Mouse (Mus musculus): ENCODE measurements around the gene Vars. TPM values are rescaled to one million over a fixed set of nuclear protein-coding genes. Genes with fewer than 3 reads are reported as not detected.

Vars gene
- polyA plus RNA-seq, 1 experiment: 261 TPM

- TF ChIP-seq CTCF (IDR thresholded peaks at IDR 0.05; ENCODE audit: control insufficient read depth, insufficient read depth, insufficient replicate concordance, low read depth, low read length) (no peak), POLR2A (IDR thresholded peaks at IDR 0.05; ENCODE audit: control insufficient read depth, low read depth, low read length) (no peak)
- Histone ChIP-seq H3K27ac (ENCODE audit: control insufficient read depth, insufficient read depth, low read depth, low read length) (no peak overlapping the region), H3K36me3 (ENCODE audit: control insufficient read depth, insufficient read depth, low read length) (peaks cover 3% of the 10 kb centered on the region), H3K4me1 (ENCODE audit: control insufficient read depth, insufficient read depth, low read length) (peaks cover 1% of the 10 kb centered on the region), H3K27me3 (ENCODE audit: control insufficient read depth, insufficient read depth, low read length) (no peaks in the 10 kb centered on the region), H3K4me3 (ENCODE audit: control insufficient read depth, low read depth, low read length) (no peak overlapping the region)
Observed at GRCm38 (mm10) chr17:35007387-35007991, 6.7 kb downstream of the Vars start.

GRCm38 (mm10) chr17:35009586-35009985 is 8.8 kb downstream of the Vars start:
- Histone ChIP-seq H3K27me3 (ENCODE audit: control insufficient read depth, insufficient read depth, low read length) (no peaks in the 10 kb centered on the region), H3K4me1 (ENCODE audit: control insufficient read depth, insufficient read depth, low read length) (no peaks in the 10 kb centered on the region), H3K4me3 (ENCODE audit: control insufficient read depth, low read depth, low read length) (no peak overlapping the region), H3K27ac (ENCODE audit: control insufficient read depth, insufficient read depth, low read depth, low read length) (no peak overlapping the region), H3K36me3 (ENCODE audit: control insufficient read depth, insufficient read depth, low read length) (peaks cover 3% of the 10 kb centered on the region)
- no peak for TF ChIP-seq POLR2A (IDR thresholded peaks at IDR 0.05; ENCODE audit: control insufficient read depth, low read depth, low read length)
- no peak for TF ChIP-seq CTCF (IDR thresholded peaks at IDR 0.05; ENCODE audit: control insufficient read depth, insufficient read depth, insufficient replicate concordance, low read depth, low read length)

GRCm38 (mm10) chr17:35011440-35011839 is 10.7 kb downstream of the Vars start:
- no peak overlapping the region for H3K27ac ChIP-seq (ENCODE audit: control insufficient read depth, insufficient read depth, low read depth, low read length)
- no peaks in the 10 kb centered on the region for H3K4me1 ChIP-seq (ENCODE audit: control insufficient read depth, insufficient read depth, low read length)
- TF ChIP-seq CTCF (IDR thresholded peaks at IDR 0.05; ENCODE audit: control insufficient read depth, insufficient read depth, insufficient replicate concordance, low read depth, low read length): no peak
- TF ChIP-seq POLR2A (IDR thresholded peaks at IDR 0.05; ENCODE audit: control insufficient read depth, low read depth, low read length): no peak
- no peak overlapping the region for H3K4me3 ChIP-seq (ENCODE audit: control insufficient read depth, low read depth, low read length)
- H3K27me3 ChIP-seq (ENCODE audit: control insufficient read depth, insufficient read depth, low read length): no peaks in the 10 kb centered on the region
- H3K36me3 ChIP-seq (ENCODE audit: control insufficient read depth, insufficient read depth, low read length): no peaks in the 10 kb centered on the region; the same call in 1 of the 2 replicates

GRCm38 (mm10) chr17:35012430-35012829 is 11.6 kb downstream of the Vars start:
- Histone ChIP-seq H3K36me3 (ENCODE audit: control insufficient read depth, insufficient read depth, low read length) (no peaks in the 10 kb centered on the region; the same call in 1 of the 2 replicates), H3K4me3 (ENCODE audit: control insufficient read depth, low read depth, low read length) (no peak overlapping the region), H3K27me3 (ENCODE audit: control insufficient read depth, insufficient read depth, low read length) (no peaks in the 10 kb centered on the region), H3K27ac (ENCODE audit: control insufficient read depth, insufficient read depth, low read depth, low read length) (no peak overlapping the region), H3K4me1 (ENCODE audit: control insufficient read depth, insufficient read depth, low read length) (no peaks in the 10 kb centered on the region)
- no peak for TF ChIP-seq CTCF (IDR thresholded peaks at IDR 0.05; ENCODE audit: control insufficient read depth, insufficient read depth, insufficient replicate concordance, low read depth, low read length)
- no peak for TF ChIP-seq POLR2A (IDR thresholded peaks at IDR 0.05; ENCODE audit: control insufficient read depth, low read depth, low read length)

- Histone ChIP-seq H3K36me3 (ENCODE audit: control insufficient read depth, insufficient read depth, low read length) (no peaks in the 10 kb centered on the region; the same call in 1 of the 2 replicates), H3K27ac (ENCODE audit: control insufficient read depth, insufficient read depth, low read depth, low read length) (no peak overlapping the region), H3K27me3 (ENCODE audit: control insufficient read depth, insufficient read depth, low read length) (no peaks in the 10 kb centered on the region), H3K4me1 (ENCODE audit: control insufficient read depth, insufficient read depth, low read length) (no peaks in the 10 kb centered on the region), H3K4me3 (ENCODE audit: control insufficient read depth, low read depth, low read length) (no peak overlapping the region)
- no peak for TF ChIP-seq POLR2A (IDR thresholded peaks at IDR 0.05; ENCODE audit: control insufficient read depth, low read depth, low read length)
- TF ChIP-seq CTCF (IDR thresholded peaks at IDR 0.05; ENCODE audit: control insufficient read depth, insufficient read depth, insufficient replicate concordance, low read depth, low read length): no peak
Observed at GRCm38 (mm10) chr17:35013221-35013620, 12.4 kb downstream of the Vars start.

- TF ChIP-seq CTCF (IDR thresholded peaks at IDR 0.05; ENCODE audit: control insufficient read depth, insufficient read depth, insufficient replicate concordance, low read depth, low read length): no peak
- Histone ChIP-seq H3K4me1 (ENCODE audit: control insufficient read depth, insufficient read depth, low read length) (no peaks in the 10 kb centered on the region), H3K27ac (ENCODE audit: control insufficient read depth, insufficient read depth, low read depth, low read length) (no peak overlapping the region), H3K4me3 (ENCODE audit: control insufficient read depth, low read depth, low read length) (no peak overlapping the region), H3K27me3 (ENCODE audit: control insufficient read depth, insufficient read depth, low read length) (no peaks in the 10 kb centered on the region), H3K36me3 (ENCODE audit: control insufficient read depth, insufficient read depth, low read length) (no peaks in the 10 kb centered on the region; the same call in 1 of the 2 replicates)
Observed at GRCm38 (mm10) chr17:35015296-35015695, 14.5 kb downstream of the Vars start.

GRCm38 (mm10) chr17:35016376-35016775 is 15.6 kb downstream of the Vars start, which contains the start of gene Vwa7:
Gene Vwa7, plus strand, starts transcription at chr17:35016579.
- H3K36me3 ChIP-seq (ENCODE audit: control insufficient read depth, insufficient read depth, low read length): no peaks in the 10 kb centered on the region; the same call in 1 of the 2 replicates
- no peak within 1 kb of the TSS for H3K27ac ChIP-seq (ENCODE audit: control insufficient read depth, insufficient read depth, low read depth, low read length)
- no peaks in the 10 kb centered on the region for H3K27me3 ChIP-seq (ENCODE audit: control insufficient read depth, insufficient read depth, low read length)
- H3K4me3 ChIP-seq (ENCODE audit: control insufficient read depth, low read depth, low read length): no peak within 1 kb of the TSS
- TF ChIP-seq CTCF (IDR thresholded peaks at IDR 0.05; ENCODE audit: control insufficient read depth, insufficient read depth, insufficient replicate concordance, low read depth, low read length) (no peak), POLR2A (IDR thresholded peaks at IDR 0.05; ENCODE audit: control insufficient read depth, low read depth, low read length) (no peak)
- H3K4me1 ChIP-seq (ENCODE audit: control insufficient read depth, insufficient read depth, low read length): peaks cover 3% of the 10 kb centered on the region
